Mouse (Mus musculus) intestine, embryonic 15.5 days (tissue): ENCODE measurements at regions not wholly inside any gene's neighbourhood (a gene's known extent, or its start where the extent isn't known, plus 50 kb on each side); places are given as distances from the start of the nearest gene placed in this dataset.

Experiments used
- ATAC-seq: fragments of 200-750 bp; cut with Nextera tagmentation; 2 replicates; pipeline ENCODE4 v1.8.0; 2017; ENCODE audit warnings: moderate TSS enrichment, moderate library complexity
- H3K27ac ChIP-seq: fragments of 300-500 bp; sonication (generic); 2 replicates; pipeline ENCODE4 v1.5.1; 2015; ENCODE audit warnings: mild to moderate bottlenecking, inconsistent platforms
- H3K27me3 ChIP-seq: fragments of 300-500 bp; sonication (generic); replicated peaks from 2 replicates; pipeline ENCODE4 v1.6.1; 2015; ENCODE audit warnings: inconsistent platforms
- H3K36me3 ChIP-seq: fragments of 300-500 bp; sonication (generic); 2 replicates; pipeline ENCODE4 v1.6.1; 2015; ENCODE audit warnings: inconsistent platforms
- H3K4me1 ChIP-seq: fragments of 300-500 bp; sonication (generic); replicated peaks from 2 replicates; pipeline ENCODE4 v1.6.1; 2015; ENCODE audit warnings: inconsistent platforms
- H3K4me2 ChIP-seq: fragments of 300-500 bp; sonication (generic); replicated peaks from 2 replicates; pipeline ENCODE4 v1.6.1; 2015; ENCODE audit warnings: mild to moderate bottlenecking, inconsistent platforms
- H3K4me3 ChIP-seq: fragments of 300-500 bp; sonication (generic); replicated peaks from 2 replicates; pipeline ENCODE4 v1.5.1; 2015; ENCODE audit warnings: inconsistent platforms
- H3K9ac ChIP-seq: fragments of 300-500 bp; sonication (generic); 2 replicates; pipeline ENCODE4 v1.6.1; 2015; ENCODE audit warnings: inconsistent platforms
- H3K9me3 ChIP-seq: fragments of 300-500 bp; sonication (generic); 2 replicates; pipeline ENCODE4 v1.6.1; 2016; ENCODE audit warnings: inconsistent platforms
- WGBS: fragments of 180-500 bp; shearing (Covaris S2); methylation state at CpG from one replicate; pipeline ENCODE4 v1.1.7; 2015; 5-methylcytosine and 5-hydroxymethylcytosine counted together

DNA sequence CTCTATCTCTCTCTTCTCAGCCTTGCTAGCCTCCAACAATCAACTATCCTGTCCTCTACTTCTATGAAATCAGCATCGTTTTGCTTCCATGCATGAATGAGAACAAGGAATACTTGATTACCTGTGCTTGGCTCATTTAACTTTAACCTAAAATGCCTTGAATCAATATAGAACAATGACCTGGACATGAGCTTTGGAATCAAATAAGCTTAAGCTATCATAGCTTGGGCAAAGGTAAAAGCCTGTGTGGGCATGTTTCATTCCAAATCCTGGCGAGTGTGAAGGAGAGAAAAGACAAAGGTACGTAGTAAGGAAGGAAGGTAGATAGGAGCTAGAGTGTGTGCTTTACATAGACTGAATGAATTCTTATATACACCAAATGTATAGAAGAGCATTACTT lies 243.7 kb upstream of the Cpeb2 start:
- no peak overlapping the region for H3K4me3 ChIP-seq
- H3K9me3 ChIP-seq, result no peaks in the 10 kb centered on the region
- no peak overlapping the region for H3K27ac ChIP-seq
- no peaks in the 10 kb centered on the region for H3K27me3 ChIP-seq
- H3K9ac ChIP-seq, result no peak overlapping the region
- WGBS, result 91% methylated on average over 3 of the region's 3 CpGs
- no peaks in the 10 kb centered on the region for H3K4me1 ChIP-seq
- ATAC-seq, result no peak
- no peak overlapping the region for H3K4me2 ChIP-seq
- no peaks in the 10 kb centered on the region for H3K36me3 ChIP-seq

DNA sequence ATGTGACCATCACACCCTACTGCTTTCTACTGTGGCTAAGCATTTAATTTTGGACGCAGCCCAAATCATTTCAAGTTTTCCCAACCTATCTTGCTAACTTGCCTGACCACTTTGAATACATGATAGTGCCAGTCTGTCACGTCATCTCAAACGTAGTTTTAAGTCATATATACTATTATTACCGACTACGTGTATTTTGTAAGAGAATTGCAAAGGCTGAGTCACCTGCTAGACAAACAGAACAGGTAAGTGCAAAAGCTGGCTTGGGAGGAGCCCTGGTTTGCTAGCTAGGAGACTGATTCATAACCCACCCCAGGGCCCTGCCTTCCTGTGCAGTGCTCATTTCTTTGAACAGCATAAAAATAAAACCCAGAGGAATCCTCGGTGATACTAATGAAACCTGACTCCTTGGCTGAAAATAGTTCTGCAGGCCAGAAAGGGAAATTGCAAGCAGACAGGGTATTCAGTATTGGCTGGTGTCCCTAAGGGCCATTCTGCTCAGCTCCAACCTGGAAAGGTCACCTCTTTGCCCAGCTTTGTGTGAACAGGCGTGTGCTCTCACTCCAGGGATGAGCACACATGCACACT lies 208.9 kb upstream of the Cpeb2 start:
- H3K4me2 ChIP-seq, result no peak overlapping the region
- no peak overlapping the region for H3K27ac ChIP-seq
- H3K36me3 ChIP-seq, result no peaks in the 10 kb centered on the region
- H3K4me1 ChIP-seq, result no peaks in the 10 kb centered on the region
- ATAC-seq, result peak; percentile 49; the same call in 1 of the 2 replicates
- H3K27me3 ChIP-seq, result no peaks in the 10 kb centered on the region
- no peaks in the 10 kb centered on the region for H3K9me3 ChIP-seq
- no peak overlapping the region for H3K9ac ChIP-seq
- no peak overlapping the region for H3K4me3 ChIP-seq
- 69% methylated on average over 7 of the region's 7 CpGs for WGBS

DNA sequence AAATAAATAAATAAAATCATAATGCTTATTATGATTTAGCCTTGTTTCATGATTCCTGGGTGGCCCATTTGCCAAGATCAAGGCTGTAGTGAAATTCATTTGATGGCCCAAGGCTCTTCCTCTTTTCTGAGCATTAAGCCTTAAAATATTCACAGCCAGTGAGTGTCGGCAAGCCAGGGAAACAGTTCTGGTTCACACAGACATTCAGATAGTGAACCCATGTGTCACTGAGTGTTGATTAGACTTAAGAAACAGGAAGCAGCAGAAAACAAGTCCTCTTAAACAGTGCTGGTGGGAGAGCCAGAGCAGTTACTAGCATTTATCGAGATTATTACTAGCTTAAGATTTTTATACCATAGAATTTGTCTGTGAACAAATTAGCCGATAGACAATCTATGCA lies 201.7 kb upstream of the Cpeb2 start:
- WGBS, result 78% methylated on average over 3 of the region's 3 CpGs
- no peaks in the 10 kb centered on the region for H3K36me3 ChIP-seq

DNA sequence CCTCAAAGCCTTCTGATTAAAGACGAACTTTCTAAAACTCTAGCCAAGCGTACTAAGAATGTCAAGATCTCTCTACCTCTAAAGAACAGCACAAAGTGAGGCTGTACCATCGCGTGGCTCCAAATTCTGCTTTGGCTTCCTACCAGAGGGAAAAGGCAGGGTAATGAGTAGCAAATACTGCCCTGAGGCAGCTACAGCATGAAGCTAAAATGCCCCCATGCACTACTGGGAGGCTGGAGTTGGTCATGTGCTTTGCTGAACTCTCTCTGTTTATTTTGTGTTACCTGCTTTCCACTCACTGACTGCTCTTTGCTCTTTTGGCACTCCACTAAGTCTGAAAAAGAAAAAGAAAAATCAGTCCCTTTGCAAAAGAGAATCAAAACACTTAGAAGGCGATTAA lies 201.1 kb upstream of the Cpeb2 start:
- Histone ChIP-seq H3K36me3 (no peaks in the 10 kb centered on the region), H3K4me2 (no peak overlapping the region), H3K4me3 (no peak overlapping the region), H3K4me1 (no peaks in the 10 kb centered on the region), H3K27me3 (no peaks in the 10 kb centered on the region), H3K9ac (no peak overlapping the region), H3K9me3 (no peaks in the 10 kb centered on the region), H3K27ac (no peak overlapping the region)
- no peak for ATAC-seq
- 84% methylated on average over 5 of the region's 5 CpGs for WGBS

More for the DNA sequence above, 201.7 kb upstream of the Cpeb2 start:
- H3K4me1 ChIP-seq, result no peaks in the 10 kb centered on the region
- no peak overlapping the region for H3K27ac ChIP-seq
- H3K9ac ChIP-seq, result no peak overlapping the region
- H3K4me3 ChIP-seq, result no peak overlapping the region
- ATAC-seq, result no peak
- no peak overlapping the region for H3K4me2 ChIP-seq
- H3K27me3 ChIP-seq, result no peaks in the 10 kb centered on the region
- H3K9me3 ChIP-seq, result no peaks in the 10 kb centered on the region

DNA sequence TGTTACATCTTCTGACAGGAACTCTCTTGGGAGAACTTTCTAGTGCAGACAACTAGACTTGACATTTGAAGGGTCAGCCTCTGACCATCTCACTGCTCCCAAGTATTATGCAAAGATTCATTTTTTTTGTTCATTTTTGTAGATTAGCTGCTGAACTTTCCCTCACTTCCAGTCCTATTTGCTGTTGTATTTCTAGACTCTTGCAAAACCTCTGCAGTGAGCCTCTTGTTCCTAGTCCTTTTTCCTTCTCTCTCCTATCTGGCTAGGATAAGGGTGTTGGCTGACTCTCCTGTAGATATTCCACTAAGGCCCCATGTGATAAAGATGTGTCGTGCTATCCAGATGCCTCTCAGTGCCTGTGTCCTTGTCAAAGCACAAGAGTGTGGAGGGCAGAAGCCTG lies 198.5 kb upstream of the Cpeb2 start:
- H3K9me3 ChIP-seq, result no peaks in the 10 kb centered on the region
- no peak overlapping the region for H3K9ac ChIP-seq
- H3K27ac ChIP-seq, result no peak overlapping the region
- H3K36me3 ChIP-seq, result no peaks in the 10 kb centered on the region
- H3K4me1 ChIP-seq, result no peaks in the 10 kb centered on the region
- no peak for ATAC-seq
- WGBS, result 81% methylated on average over 1 of the region's 1 CpGs
- H3K27me3 ChIP-seq, result no peaks in the 10 kb centered on the region
- no peak overlapping the region for H3K4me3 ChIP-seq
- no peak overlapping the region for H3K4me2 ChIP-seq

DNA sequence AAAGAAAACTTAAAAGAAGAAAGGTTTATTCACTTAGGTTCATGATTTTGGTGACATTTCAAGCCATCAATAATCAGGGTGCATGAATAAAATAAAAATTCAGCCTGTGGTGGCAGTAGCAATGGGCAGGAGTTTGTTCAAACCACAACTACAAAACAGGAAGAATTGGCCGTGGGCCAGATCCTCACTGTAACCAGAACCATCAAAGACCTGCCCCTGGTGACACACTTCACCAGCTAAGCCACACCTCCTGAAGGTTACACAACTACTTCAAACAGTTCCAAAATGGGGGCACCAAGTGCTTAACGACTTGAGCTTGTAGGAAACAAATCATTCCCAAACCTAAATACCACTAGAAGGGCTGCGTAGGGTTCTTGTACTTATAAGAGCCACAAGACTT lies 195.4 kb upstream of the Cpeb2 start:
- no peak for ATAC-seq
- Histone ChIP-seq H3K36me3 (no peaks in the 10 kb centered on the region), H3K4me3 (no peak overlapping the region), H3K4me2 (no peak overlapping the region), H3K9me3 (no peaks in the 10 kb centered on the region), H3K4me1 (no peaks in the 10 kb centered on the region), H3K27me3 (no peaks in the 10 kb centered on the region), H3K27ac (no peak overlapping the region), H3K9ac (no peak overlapping the region)
- 62% methylated on average over 3 of the region's 3 CpGs for WGBS

DNA sequence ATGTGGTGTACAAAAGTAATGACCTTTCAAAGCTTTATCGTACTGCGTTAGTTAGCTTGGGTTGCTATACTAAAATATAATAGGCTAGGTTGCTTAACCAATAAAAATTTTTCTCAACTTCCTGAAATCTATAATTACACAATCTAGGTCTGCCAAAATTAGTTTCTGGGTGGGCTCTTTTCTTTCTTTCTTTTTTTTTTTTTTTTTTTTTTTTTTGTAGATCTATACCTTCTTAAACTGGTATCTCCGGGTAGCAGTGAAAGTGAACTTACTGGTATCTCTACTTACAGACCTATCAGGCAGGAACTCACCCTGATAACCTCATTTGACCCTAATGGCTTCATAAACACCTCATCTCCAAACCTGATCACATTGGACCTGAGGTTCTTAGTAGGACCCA lies 193.4 kb upstream of the Cpeb2 start:
- no peaks in the 10 kb centered on the region for H3K27me3 ChIP-seq

DNA sequence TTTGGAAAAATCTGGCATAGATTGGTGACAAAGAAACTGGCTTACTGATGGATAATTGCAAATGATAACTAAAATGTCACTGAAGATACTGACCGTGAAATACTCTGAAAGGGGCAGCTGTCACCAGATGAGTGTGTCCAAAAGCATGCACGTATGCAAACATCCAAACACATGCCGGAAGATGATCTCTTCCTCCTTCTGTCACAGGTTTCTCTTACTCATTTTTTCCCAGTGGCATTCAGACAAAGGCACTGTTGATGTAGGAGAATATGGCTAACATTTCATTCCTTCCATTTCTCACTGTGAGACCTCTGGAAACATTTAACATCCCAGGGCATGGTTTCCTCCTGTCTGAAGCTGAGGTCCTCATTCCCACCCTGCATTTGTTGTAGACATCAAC lies 190.4 kb upstream of the Cpeb2 start:
- Histone ChIP-seq H3K27me3 (no peaks in the 10 kb centered on the region), H3K9ac (no peak overlapping the region), H3K9me3 (no peaks in the 10 kb centered on the region), H3K36me3 (no peaks in the 10 kb centered on the region), H3K4me1 (no peaks in the 10 kb centered on the region), H3K27ac (no peak overlapping the region), H3K4me2 (no peak overlapping the region), H3K4me3 (no peak overlapping the region)
- ATAC-seq, result no peak
- WGBS, result 86% methylated on average over 3 of the region's 3 CpGs

More for the DNA sequence above, 193.4 kb upstream of the Cpeb2 start:
- Histone ChIP-seq H3K4me1 (no peaks in the 10 kb centered on the region), H3K27ac (no peak overlapping the region), H3K4me2 (no peak overlapping the region), H3K9me3 (no peaks in the 10 kb centered on the region), H3K9ac (no peak overlapping the region), H3K4me3 (no peak overlapping the region), H3K36me3 (no peaks in the 10 kb centered on the region)
- ATAC-seq, result no peak
- WGBS, result 89% methylated on average over 3 of the region's 3 CpGs

DNA sequence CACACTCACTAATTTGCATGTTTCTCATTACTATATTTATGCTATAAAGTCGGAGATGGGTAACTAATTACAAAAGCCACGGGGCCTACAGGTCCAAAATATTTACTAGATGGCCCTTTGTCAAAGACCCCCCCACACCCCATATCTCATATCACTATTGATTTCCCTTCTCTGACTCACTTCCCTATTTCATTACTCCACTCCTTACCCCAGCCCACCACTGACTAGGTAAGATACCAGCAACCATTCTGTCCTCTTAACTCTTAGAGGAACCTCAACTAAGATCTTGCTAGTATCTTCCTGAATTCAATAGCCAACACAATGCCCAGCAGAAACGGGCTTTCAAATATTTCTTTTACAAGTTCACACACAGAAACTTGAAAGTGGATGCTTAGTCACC lies 187.1 kb upstream of the Cpeb2 start:
- no peak overlapping the region for H3K4me3 ChIP-seq
- no peaks in the 10 kb centered on the region for H3K36me3 ChIP-seq
- H3K9ac ChIP-seq, result no peak overlapping the region
- H3K27me3 ChIP-seq, result no peaks in the 10 kb centered on the region
- H3K4me2 ChIP-seq, result no peak overlapping the region
- no peaks in the 10 kb centered on the region for H3K4me1 ChIP-seq
- H3K9me3 ChIP-seq, result no peaks in the 10 kb centered on the region
- no peak for ATAC-seq
- 85% methylated on average over 3 of the region's 3 CpGs for WGBS
- H3K27ac ChIP-seq, result no peak overlapping the region

DNA sequence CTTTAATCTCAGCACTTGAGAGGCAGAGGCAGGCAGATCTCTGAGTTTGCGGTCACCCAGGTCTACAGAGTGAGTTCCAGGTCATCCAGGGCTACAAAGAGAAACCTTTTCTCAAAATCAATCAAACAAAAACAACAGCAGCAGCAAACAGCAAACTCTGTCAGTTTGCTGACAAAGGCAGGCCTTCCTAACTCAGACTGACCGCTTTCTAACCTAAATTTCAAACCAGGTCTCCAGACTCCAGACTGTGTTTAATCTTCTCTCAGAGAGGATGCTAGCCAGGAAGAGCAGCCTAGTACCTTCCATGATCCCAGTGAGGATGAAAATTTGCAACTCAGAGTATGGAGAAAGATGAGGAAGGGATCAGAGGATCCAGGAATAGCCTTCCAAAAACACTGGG lies 185.7 kb upstream of the Cpeb2 start:
- no peak overlapping the region for H3K4me2 ChIP-seq
- H3K27me3 ChIP-seq, result no peaks in the 10 kb centered on the region
- H3K36me3 ChIP-seq, result no peaks in the 10 kb centered on the region
- no peak overlapping the region for H3K9ac ChIP-seq
- H3K4me3 ChIP-seq, result no peak overlapping the region
- ATAC-seq, result no peak
- no peaks in the 10 kb centered on the region for H3K4me1 ChIP-seq
- no peak overlapping the region for H3K27ac ChIP-seq
- H3K9me3 ChIP-seq, result no peaks in the 10 kb centered on the region
- WGBS, result 93% methylated on average over 2 of the region's 2 CpGs

DNA sequence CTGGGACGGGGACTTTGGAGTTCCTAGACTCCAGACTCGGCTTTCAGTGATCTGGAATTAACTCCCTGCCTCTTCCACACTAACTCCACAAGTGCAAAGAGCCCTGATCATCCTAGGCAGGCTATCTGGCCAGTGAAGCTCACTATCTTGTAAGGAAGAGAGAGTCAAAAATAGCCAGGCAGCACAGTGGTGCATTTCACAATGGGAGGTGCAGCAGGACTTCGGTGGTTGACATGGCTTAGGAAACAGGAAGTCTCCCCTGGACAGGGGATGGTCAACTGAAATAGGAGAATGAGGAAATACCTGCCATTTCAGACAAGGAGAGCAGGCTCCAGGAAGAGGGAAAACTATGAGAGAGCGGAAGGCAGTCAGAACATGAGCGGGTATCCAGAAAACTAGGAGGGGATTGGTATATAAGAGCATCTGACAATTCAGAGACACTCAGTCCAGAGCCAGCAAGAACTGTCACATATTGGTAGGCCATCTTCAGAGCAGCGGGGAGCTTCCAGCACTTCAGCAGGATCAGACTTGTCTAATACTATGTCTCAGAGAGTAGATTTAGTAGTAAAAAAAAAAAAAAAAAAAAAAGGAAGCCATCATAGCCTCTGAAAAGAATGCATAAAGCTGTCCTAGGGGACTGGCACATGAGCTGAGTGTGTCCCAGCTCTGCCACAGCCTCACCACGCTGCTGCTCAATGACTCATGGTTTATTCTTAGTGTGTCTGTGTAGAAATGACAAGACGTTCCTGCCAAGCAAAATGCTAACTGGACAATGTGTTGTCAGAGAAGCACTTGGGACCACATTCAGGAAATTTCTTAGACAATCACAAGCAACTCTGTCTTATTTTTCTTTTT lies 184.5 kb upstream of the Cpeb2 start:
- Histone ChIP-seq H3K4me1 (no peaks in the 10 kb centered on the region), H3K4me2 (no peak overlapping the region), H3K4me3 (no peak overlapping the region), H3K36me3 (no peaks in the 10 kb centered on the region), H3K9me3 (no peaks in the 10 kb centered on the region), H3K9ac (no peak overlapping the region), H3K27ac (no peak overlapping the region), H3K27me3 (no peaks in the 10 kb centered on the region)
- 85% methylated on average over 8 of the region's 8 CpGs for WGBS
- no peak for ATAC-seq

DNA sequence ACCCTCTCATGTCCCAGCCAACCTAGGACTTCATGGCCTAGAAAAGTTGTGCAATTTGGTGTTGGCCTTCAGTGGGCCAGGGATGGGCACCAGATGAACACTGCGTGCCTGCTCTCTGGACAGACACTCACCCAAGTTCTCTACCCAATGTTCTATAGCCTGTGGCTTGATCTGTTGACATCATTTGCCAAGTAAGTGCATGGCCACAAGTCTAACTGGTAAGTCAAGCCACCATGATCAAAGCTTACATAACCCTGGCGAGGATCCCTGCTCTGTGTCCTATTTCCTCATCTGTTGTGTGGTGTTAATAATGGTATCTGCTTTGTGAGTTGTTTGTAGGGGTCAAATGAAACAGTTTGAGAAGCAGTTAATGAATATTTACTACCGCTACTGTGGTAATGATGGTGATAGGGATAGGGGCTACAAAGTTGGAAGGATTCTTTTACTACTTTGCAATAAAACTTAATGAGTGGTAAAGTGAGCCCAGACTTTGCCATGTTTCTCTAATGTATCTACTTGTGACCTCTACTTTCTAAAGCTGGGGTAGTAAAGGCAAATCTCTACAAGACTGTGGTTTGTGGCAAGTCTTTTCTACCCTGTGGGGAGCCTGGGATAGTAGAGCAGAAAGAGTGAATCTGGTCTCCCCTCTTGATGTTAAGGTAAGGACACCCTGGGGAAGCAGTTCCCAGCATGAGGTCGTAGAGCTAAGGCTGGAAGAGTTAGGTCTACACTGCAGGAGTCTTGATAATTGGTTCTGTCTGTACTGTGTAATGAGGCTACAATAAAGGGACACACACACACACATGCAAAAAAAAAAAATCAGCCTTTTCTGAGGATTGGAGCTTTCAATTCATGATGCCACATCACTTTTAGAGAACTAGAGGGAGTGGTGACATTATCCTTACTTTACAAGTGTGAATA lies 183.3 kb upstream of the Cpeb2 start:
- Histone ChIP-seq H3K9me3 (no peaks in the 10 kb centered on the region), H3K9ac (no peak overlapping the region)
- 76% methylated on average over 4 of the region's 4 CpGs for WGBS

More for the DNA sequence above, 183.3 kb upstream of the Cpeb2 start:
- Histone ChIP-seq H3K4me2 (no peak overlapping the region), H3K4me3 (no peak overlapping the region), H3K36me3 (no peaks in the 10 kb centered on the region), H3K27me3 (no peaks in the 10 kb centered on the region), H3K4me1 (no peaks in the 10 kb centered on the region), H3K27ac (no peak overlapping the region)
- no peak for ATAC-seq
